Mouse (Mus musculus) olfactory bulb, adult 2 months (tissue): ENCODE measurements around the gene Gm3045.

Source experiments
- CTCF ChIP-seq: fragments of 200-500 bp; IDR thresholded peaks from 2 replicates; pipeline ENCODE4 v1.5.1; 2012; ENCODE audit warnings: low read depth, mild to moderate bottlenecking, low read length, moderate library complexity; ENCODE audit not compliant: insufficient read depth
- POLR2A ChIP-seq: fragments of 200-500 bp; IDR thresholded peaks from 2 replicates; pipeline ENCODE4 v1.6.1; 2012; ENCODE audit warnings: mild to moderate bottlenecking, low read depth, low read length, moderate library complexity; ENCODE audit not compliant: insufficient read depth

DNA sequence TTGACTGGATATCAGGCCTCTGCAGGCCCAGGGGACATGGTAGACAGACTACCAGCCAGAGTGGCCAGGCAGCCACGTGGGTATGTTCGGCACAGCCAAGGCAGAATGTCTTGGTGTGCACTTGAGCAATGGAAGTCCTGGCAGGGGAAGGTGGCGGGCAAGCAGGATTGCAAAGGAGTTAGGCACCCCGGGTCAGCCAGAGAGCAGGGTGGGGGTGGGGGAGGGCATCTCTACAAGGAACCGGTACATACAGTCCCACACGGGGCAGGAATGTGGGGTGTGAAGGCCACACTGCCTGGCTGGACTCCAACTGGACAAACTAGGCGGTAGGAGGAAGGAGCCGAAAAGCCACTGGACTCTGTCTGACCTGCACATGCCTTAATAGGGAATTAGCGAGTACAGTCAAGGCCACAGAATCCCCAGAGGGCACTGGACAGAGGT lies 7.9 kb downstream of the Gm3045 start:
- TF ChIP-seq POLR2A (no peak), CTCF (no peak)
